Mouse (Mus musculus): ENCODE results near the gene Lyve1. TPM values are rescaled to one million over a fixed set of nuclear protein-coding genes. Genes with fewer than 3 reads are reported as not detected.

Gene Lyve1
- polyA plus RNA-seq, 1 experiment from 2014 or later, result 0.14 TPM

- no peak for ATAC-seq (ENCODE audit: insufficient number of reproducible peaks, insufficient read depth, low FRiP score, low TSS enrichment, low read depth)
- WGBS, result 74% methylated on average over 8 of the region's 8 CpGs
- Histone ChIP-seq H3K4me2 (no peak overlapping the region), H3K4me1 (replicated peaks) (peaks cover 8% of the 10 kb centered on the region), H3K27me3 (no peaks in the 10 kb centered on the region), H3K36me3 (peaks cover 32% of the 10 kb centered on the region), H3K27ac (no peak overlapping the region), H3K9me3 (no peaks in the 10 kb centered on the region), H3K4me3 (replicated peaks) (no peak overlapping the region), H3K9ac (replicated peaks) (no peak overlapping the region)
Measured at GRCm38 (mm10) chr7:110823076-110823475, 40.0 kb downstream of the Lyve1 start.

GRCm38 (mm10) chr7:110822055-110822454 lies 41.0 kb downstream of the Lyve1 start:
- Histone ChIP-seq H3K36me3 (peaks cover 32% of the 10 kb centered on the region), H3K9ac (replicated peaks) (no peak overlapping the region), H3K27ac (0 out of 2 replicates have a peak overlapping the region, but pooled peaks have one; percentile 0), H3K27me3 (no peaks in the 10 kb centered on the region), H3K9me3 (no peaks in the 10 kb centered on the region), H3K4me2 (no peak overlapping the region), H3K4me3 (replicated peaks) (no peak overlapping the region), H3K4me1 (replicated peaks) (peaks cover 8% of the 10 kb centered on the region)
- WGBS, result 38% methylated on average over 4 of the region's 4 CpGs
- ATAC-seq (ENCODE audit: insufficient number of reproducible peaks, insufficient read depth, low FRiP score, low TSS enrichment, low read depth), result no peak

- 67% methylated on average over 3 of the region's 3 CpGs for WGBS
- ATAC-seq (ENCODE audit: insufficient number of reproducible peaks, insufficient read depth, low FRiP score, low TSS enrichment, low read depth), result peak; percentile 59; the same call in 1 of the 2 replicates
- Histone ChIP-seq H3K27me3 (no peaks in the 10 kb centered on the region), H3K4me1 (replicated peaks) (peaks cover 8% of the 10 kb centered on the region), H3K9me3 (no peaks in the 10 kb centered on the region), H3K36me3 (peaks cover 28% of the 10 kb centered on the region), H3K9ac (replicated peaks) (no peak overlapping the region), H3K27ac (no peak overlapping the region), H3K4me2 (no peak overlapping the region), H3K4me3 (replicated peaks) (no peak overlapping the region)
Measured at GRCm38 (mm10) chr7:110821653-110822052, 41.4 kb downstream of the Lyve1 start.

- 71% methylated on average over 5 of the region's 5 CpGs for WGBS
- H3K4me1 ChIP-seq (replicated peaks), result peaks cover 8% of the 10 kb centered on the region
- H3K36me3 ChIP-seq, result peaks cover 26% of the 10 kb centered on the region
- H3K4me2 ChIP-seq, result no peak overlapping the region
- H3K27ac ChIP-seq, result peak overlapping the region; percentile 23; the same call in 1 of the 2 replicates
- no peaks in the 10 kb centered on the region for H3K27me3 ChIP-seq
- H3K9me3 ChIP-seq, result no peaks in the 10 kb centered on the region
- no peak overlapping the region for H3K4me3 ChIP-seq (replicated peaks)
- ATAC-seq (ENCODE audit: insufficient number of reproducible peaks, insufficient read depth, low FRiP score, low TSS enrichment, low read depth), result no peak
- H3K9ac ChIP-seq (replicated peaks), result no peak overlapping the region
Measured at GRCm38 (mm10) chr7:110821068-110821467, 42.0 kb downstream of the Lyve1 start.

- no peak overlapping the region for H3K4me3 ChIP-seq (replicated peaks)
- peaks cover 8% of the 10 kb centered on the region for H3K4me1 ChIP-seq (replicated peaks)
- no peaks in the 10 kb centered on the region for H3K9me3 ChIP-seq
- H3K36me3 ChIP-seq, result peaks cover 12% of the 10 kb centered on the region
- no peak overlapping the region for H3K9ac ChIP-seq (replicated peaks)
- no peak for ATAC-seq (ENCODE audit: insufficient number of reproducible peaks, insufficient read depth, low FRiP score, low TSS enrichment, low read depth)
- H3K27ac ChIP-seq, result no peak overlapping the region
- H3K4me2 ChIP-seq, result no peak overlapping the region
- no peaks in the 10 kb centered on the region for H3K27me3 ChIP-seq
- WGBS, result 90% methylated on average over 11 of the region's 11 CpGs
Measured at GRCm38 (mm10) chr7:110818787-110819350, 44.2 kb downstream of the Lyve1 start.

- no peaks in the 10 kb centered on the region for H3K9me3 ChIP-seq
- H3K4me1 ChIP-seq (replicated peaks), result peaks cover 8% of the 10 kb centered on the region
- no peak overlapping the region for H3K4me2 ChIP-seq
- 82% methylated on average over 6 of the region's 6 CpGs for WGBS
- peaks cover 5% of the 10 kb centered on the region; the same call in 1 of the 2 replicates for H3K36me3 ChIP-seq
- no peaks in the 10 kb centered on the region for H3K27me3 ChIP-seq
- no peak overlapping the region for H3K27ac ChIP-seq
- no peak for ATAC-seq (ENCODE audit: insufficient number of reproducible peaks, insufficient read depth, low FRiP score, low TSS enrichment, low read depth)
- H3K9ac ChIP-seq (replicated peaks), result no peak overlapping the region
- H3K4me3 ChIP-seq (replicated peaks), result no peak overlapping the region
Measured at GRCm38 (mm10) chr7:110818206-110818605, 44.8 kb downstream of the Lyve1 start.

- H3K9me3 ChIP-seq, result no peaks in the 10 kb centered on the region
- 0 out of 2 replicates have a peak, but pooled peaks have one; percentile 26 for ATAC-seq (ENCODE audit: insufficient number of reproducible peaks, insufficient read depth, low FRiP score, low TSS enrichment, low read depth)
- no peak overlapping the region for H3K4me3 ChIP-seq (replicated peaks)
- 48% methylated on average over 5 of the region's 5 CpGs for WGBS
- H3K27ac ChIP-seq, result no peak overlapping the region
- peaks cover 1% of the 10 kb centered on the region for H3K4me1 ChIP-seq (replicated peaks)
- H3K4me2 ChIP-seq, result no peak overlapping the region
- 0 out of 2 replicates have a peak, but pooled peaks cover 9% of the 10 kb centered on the region for H3K36me3 ChIP-seq
- no peaks in the 10 kb centered on the region for H3K27me3 ChIP-seq
- H3K9ac ChIP-seq (replicated peaks), result no peak overlapping the region
Measured at GRCm38 (mm10) chr7:110816037-110816436, 47.0 kb downstream of the Lyve1 start.

GRCm38 (mm10) chr7:110813983-110814382 lies 49.1 kb downstream of the Lyve1 start:
- Histone ChIP-seq H3K9me3 (no peaks in the 10 kb centered on the region), H3K9ac (replicated peaks) (no peak overlapping the region), H3K36me3 (0 out of 2 replicates have a peak, but pooled peaks cover 9% of the 10 kb centered on the region), H3K27ac (no peak overlapping the region), H3K4me2 (no peak overlapping the region), H3K4me1 (replicated peaks) (peaks cover 8% of the 10 kb centered on the region; the same call in 1 of the 2 replicates), H3K4me3 (replicated peaks) (no peak overlapping the region), H3K27me3 (no peaks in the 10 kb centered on the region)
- 83% methylated on average over 1 of the region's 1 CpGs for WGBS
- no peak for ATAC-seq (ENCODE audit: insufficient number of reproducible peaks, insufficient read depth, low FRiP score, low TSS enrichment, low read depth)

- ATAC-seq (ENCODE audit: insufficient number of reproducible peaks, insufficient read depth, low FRiP score, low TSS enrichment, low read depth), result no peak
- Histone ChIP-seq H3K27ac (no peak overlapping the region), H3K4me1 (replicated peaks) (peaks cover 12% of the 10 kb centered on the region; the same call in 1 of the 2 replicates), H3K36me3 (0 out of 2 replicates have a peak, but pooled peaks cover 9% of the 10 kb centered on the region), H3K4me2 (no peak overlapping the region), H3K9me3 (no peaks in the 10 kb centered on the region), H3K27me3 (no peaks in the 10 kb centered on the region), H3K9ac (replicated peaks) (no peak overlapping the region), H3K4me3 (replicated peaks) (no peak overlapping the region)
- 85% methylated on average over 5 of the region's 5 CpGs for WGBS
Measured at GRCm38 (mm10) chr7:110811529-110811928, 51.5 kb downstream of the Lyve1 start.

GRCm38 (mm10) chr7:110810995-110811394 lies 52.0 kb downstream of the Lyve1 start:
- Histone ChIP-seq H3K9ac (replicated peaks) (no peak overlapping the region), H3K27ac (no peak overlapping the region), H3K9me3 (no peaks in the 10 kb centered on the region), H3K36me3 (0 out of 2 replicates have a peak, but pooled peaks cover 9% of the 10 kb centered on the region), H3K4me1 (replicated peaks) (peaks cover 12% of the 10 kb centered on the region; the same call in 1 of the 2 replicates), H3K4me3 (replicated peaks) (no peak overlapping the region), H3K27me3 (no peaks in the 10 kb centered on the region), H3K4me2 (no peak overlapping the region)
- 76% methylated on average over 8 of the region's 8 CpGs for WGBS
- ATAC-seq (ENCODE audit: insufficient number of reproducible peaks, insufficient read depth, low FRiP score, low TSS enrichment, low read depth), result no peak

GRCm38 (mm10) chr7:110809585-110810557 lies 53.2 kb downstream of the Lyve1 start:
- Histone ChIP-seq H3K4me3 (replicated peaks) (no peak overlapping the region), H3K4me2 (no peak overlapping the region), H3K36me3 (0 out of 2 replicates have a peak, but pooled peaks cover 9% of the 10 kb centered on the region), H3K4me1 (replicated peaks) (peaks cover 12% of the 10 kb centered on the region; the same call in 1 of the 2 replicates), H3K9me3 (no peaks in the 10 kb centered on the region), H3K27me3 (no peaks in the 10 kb centered on the region), H3K27ac (peak overlapping the region; percentile 25; the same call in 1 of the 2 replicates), H3K9ac (replicated peaks) (0 out of 2 replicates have a peak overlapping the region, but pooled peaks have one; percentile 12)
- WGBS, result 85% methylated on average over 18 of the region's 18 CpGs
- no peak for ATAC-seq (ENCODE audit: insufficient number of reproducible peaks, insufficient read depth, low FRiP score, low TSS enrichment, low read depth)
